Mouse (Mus musculus) embryonic fibroblast, embryonic 13.5 days (primary cell): ENCODE data around the gene Ehhadh.

Experiments
- CTCF ChIP-seq: IDR thresholded peaks from 2 replicates; pipeline ENCODE4 v1.5.1; 2011; ENCODE audit warnings: mild to moderate bottlenecking, control low read depth, low read length, moderate library complexity, borderline replicate concordance; ENCODE audit not compliant: insufficient read depth
- POLR2A ChIP-seq: IDR thresholded peaks from 2 replicates; pipeline ENCODE4 v1.6.1; 2011; ENCODE audit warnings: low read depth, mild to moderate bottlenecking, control low read depth, low read length, moderate library complexity

DNA sequence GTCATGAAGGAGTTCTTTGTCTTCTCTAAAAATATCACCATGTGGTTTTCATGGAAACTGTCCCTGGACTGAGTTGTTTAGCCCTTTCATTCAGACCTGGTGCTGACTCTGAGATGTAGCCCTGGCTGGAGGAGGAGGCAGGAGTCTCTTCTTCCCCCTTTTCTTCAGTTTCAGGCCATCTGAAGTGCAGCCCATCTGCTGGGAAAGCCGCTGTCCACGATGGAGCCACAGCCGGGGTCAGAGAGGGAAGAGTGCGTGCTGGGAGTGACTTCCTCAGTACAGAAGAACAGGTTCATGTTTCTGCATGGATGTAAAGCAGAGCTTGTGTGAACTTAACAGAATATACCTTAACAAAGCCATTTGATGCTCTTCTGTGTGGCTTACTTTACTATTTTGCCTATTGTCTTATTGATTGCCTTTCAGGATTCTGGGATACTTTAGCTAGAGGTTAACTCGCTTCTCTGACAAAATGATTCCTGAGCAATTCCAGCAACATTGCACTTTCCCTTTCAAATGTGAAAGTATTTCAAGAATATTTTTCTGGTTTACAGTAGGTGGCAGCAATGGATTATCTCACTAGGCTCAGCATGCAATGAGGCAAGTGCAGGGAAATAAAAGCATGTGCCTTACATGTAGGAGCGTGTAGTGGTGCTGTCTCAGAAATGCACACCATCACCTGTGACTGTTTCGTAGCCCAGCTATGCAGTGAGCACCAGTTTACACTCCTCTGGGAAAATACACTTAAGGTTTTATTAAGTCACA, 48.9 kb upstream of the Ehhadh start:
- TF ChIP-seq POLR2A (no peak), CTCF (peak; percentile 33; the same call in 1 of the 2 replicates)
